Mouse (Mus musculus) B cell, adult 67 days (primary cell): ENCODE data around the gene Ankrd11. TPM values are rescaled to one million over a fixed set of nuclear protein-coding genes. Genes with fewer than 3 reads are reported as not detected.

Experiments used
- total RNA-seq, 2 experiments: library from RNA; stranded (reverse); gene quantifications; 4 replicates each; pipeline ENCODE4 v1.2.4; 2023

The Ankrd11 gene
- total RNA-seq = 100 to 1,000 TPM; 265 to 270 TPM

DNA sequence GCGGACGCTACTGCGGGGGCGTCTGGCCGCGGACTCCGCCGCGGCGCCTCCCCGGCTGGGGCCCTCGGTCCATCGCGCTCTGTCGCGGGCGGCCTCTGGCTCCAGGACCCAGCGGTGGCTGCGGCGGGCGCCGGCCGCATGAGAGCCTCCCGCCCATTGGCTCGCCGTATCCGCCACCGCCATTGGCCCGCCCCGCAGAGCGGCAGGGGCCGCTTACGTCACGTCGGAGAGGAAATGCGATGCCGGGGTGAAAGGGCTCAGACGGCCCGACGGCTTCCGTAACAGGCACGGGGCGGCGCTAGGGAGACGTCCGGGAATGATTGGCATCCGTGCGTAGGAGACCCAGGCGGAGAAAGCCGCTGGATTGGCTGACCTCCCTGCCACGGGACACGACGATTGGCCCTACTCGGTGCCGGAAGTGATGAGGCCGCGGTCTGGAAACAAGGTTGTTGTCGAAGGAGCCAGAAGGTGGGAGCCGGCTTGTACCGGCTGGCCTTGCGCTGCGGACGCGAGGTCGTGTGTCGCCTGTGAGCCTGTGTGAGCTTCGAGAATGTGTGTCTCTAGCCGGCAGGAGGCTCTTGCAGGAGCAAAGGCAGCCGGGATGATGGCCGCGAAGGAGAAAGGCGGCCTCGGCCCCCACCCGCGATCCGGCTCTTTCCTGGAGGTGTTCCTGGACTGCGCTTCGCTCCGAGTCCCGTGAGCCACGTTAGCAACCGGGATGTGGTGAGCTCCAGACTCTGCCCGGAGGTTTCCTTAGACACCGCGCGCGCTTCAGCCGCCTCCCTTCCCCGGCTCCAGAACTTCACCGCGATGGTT lies at the start of gene Ankrd11:
Ankrd11 (minus strand) TSS at position 120 of the 816 bp plus-strand sequence.

GRCm38 (mm10) chr8:123062721-123063120 lies 20.6 kb upstream of the Ankrd11 start, which contains the start of gene Spg7:
TSS of gene Spg7 (plus strand) at chr8:123062942.

DNA sequence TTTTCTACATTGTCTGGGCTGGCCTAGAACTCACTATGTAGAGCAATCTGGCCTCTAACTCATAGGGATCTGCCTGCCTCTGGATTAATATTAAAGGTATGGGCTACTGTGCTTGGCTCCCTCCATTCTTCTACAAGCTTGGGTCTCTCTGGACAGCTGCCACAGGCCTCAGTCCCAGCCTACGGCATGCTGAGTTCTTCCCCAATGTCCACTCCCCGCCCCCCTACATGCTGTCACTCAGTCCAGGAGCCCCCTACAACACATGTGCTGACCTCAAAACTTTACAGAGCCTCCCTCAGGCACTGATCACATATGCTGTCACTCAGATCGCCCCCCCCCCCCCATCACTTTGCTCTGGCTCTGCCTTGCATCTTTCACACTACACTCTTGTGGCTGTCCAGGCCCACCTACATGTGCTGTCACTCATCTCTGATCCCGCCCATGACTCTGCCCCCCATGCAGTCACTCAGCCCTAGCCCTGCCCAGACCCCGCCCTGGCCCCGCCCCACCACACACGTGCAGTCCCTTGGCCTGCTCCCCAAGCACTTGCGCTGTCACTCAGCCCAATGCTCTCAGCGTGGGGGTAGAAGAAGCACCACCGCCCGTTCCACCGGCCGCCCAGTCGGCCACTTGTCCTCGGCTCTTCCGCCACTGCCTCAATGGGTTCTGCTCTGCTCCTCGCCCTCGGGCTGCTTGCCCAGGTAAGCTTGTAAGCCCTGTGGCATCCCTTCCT lies 194.1 kb downstream of the Ankrd11 start, which contains the start of gene Cdh15:
Cdh15 (plus strand) TSS at position 138 of the 733 bp plus-strand sequence.

Other genes starting within 250 kb of the Ankrd11 start
- gene Cdh15, start 194.3 kb downstream of the Ankrd11 start, total RNA-seq = not detected
- gene Spg7, start 20.7 kb upstream of the Ankrd11 start, total RNA-seq = 10 to 100 TPM; 61.9 to 70.8 TPM
- gene Rpl13, start 60.1 kb upstream of the Ankrd11 start, total RNA-seq = 1,000 to 10,000 TPM; 1,422 to 1,477 TPM
- not detected for gene Cpne7, start 75.1 kb upstream of the Ankrd11 start, total RNA-seq
- gene Sult5a1, start 116.0 kb upstream of the Ankrd11 start, total RNA-seq = not detected
- not detected for gene Dpep1, start 144.0 kb upstream of the Ankrd11 start, total RNA-seq
- gene Chmp1a, start 170.5 kb upstream of the Ankrd11 start, total RNA-seq = 10 to 100 TPM; 78.8 to 88.5 TPM
- gene Spata33, start 170.6 kb upstream of the Ankrd11 start, total RNA-seq = not detected
- 10 to 100 TPM; 63.8 to 86.4 TPM for gene Cdk10, start 182.6 kb upstream of the Ankrd11 start, total RNA-seq
- gene Spata2l, start 194.0 kb upstream of the Ankrd11 start, total RNA-seq = 10 to 100 TPM in 1 of 2 experiments, 1 to 10 TPM in 1; 7.0 to 10.7 TPM
- 10 to 100 TPM; 36.3 to 39.3 TPM for gene Zfp276, start 211.9 kb upstream of the Ankrd11 start, total RNA-seq
- gene Vps9d1, start 212.1 kb upstream of the Ankrd11 start, total RNA-seq = 10 to 100 TPM; 41.2 TPM